Mouse (Mus musculus) CH12F3 (cell line): ENCODE measurements around the gene Pakap.

Source experiments
- in situ Hi-C: fragments of 300-500 bp; cut with MboI; formaldehyde crosslinking; loops from 2 replicates; pipeline ENCODE4 v1.14.3; 2020; ENCODE audit warnings: low sequenced_read_pairs

Pakap gene

DNA sequence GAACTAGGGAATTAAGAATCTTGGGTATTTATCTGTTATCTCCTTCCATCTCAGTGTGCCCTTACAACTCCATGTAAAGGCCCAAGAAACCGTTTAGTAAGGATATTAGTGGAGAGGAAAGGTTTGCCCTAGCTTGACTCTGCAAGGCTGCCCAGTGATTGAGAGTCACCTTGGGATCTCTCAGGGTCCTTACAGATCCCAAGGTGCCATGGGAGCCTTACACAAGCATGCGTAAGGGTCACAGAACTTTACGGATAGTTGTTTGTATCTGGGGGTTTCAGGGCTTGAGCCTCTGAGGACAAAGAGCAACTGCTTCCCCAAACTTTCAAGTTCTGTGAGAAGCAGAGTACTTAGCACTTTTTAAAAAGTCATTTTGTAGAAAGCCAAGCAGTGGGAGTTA, 6.2 kb downstream of the Pakap start:
- in situ Hi-C loops = no loop called here

DNA sequence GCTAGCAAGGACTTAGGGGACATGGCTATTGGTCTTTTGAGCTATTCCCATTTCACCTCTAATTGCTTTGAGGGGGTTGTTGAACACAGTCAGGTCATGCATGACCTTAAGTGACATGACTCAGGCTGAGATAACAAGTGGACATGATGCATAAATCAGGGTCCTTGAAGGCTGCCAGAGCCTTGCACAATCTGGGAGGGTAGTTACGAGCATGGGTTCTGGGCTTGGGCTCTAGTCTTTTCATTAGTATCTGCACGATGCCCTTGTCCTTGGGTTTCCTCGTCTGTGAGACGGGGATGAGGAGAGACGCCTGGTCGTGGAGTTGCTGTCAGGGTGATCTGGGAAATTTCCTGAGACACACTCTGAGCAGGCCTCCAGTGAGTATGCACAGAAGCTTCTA, 6.7 kb downstream of the Pakap start:
- in situ Hi-C loops = no loop called here

DNA sequence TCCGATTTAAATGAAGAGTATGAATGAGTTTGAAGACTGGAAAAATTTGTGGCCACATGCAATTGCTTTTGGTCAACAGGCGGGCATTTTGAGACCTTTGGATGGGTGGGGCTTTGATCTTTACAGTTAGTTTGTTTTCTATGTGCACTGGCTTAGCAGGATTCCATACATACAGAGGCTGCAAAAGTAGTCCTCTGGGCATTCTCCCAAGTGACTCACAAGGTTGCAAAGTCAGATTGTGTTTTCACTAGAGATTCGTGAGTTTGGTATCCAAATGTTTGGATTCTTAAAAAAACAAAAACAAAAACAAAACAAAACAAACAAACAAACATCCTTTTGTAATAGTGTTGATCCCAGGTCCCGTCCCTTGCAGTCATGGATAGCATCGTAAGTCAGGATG, 7.7 kb downstream of the Pakap start:
- in situ Hi-C loops = no loop called here

DNA sequence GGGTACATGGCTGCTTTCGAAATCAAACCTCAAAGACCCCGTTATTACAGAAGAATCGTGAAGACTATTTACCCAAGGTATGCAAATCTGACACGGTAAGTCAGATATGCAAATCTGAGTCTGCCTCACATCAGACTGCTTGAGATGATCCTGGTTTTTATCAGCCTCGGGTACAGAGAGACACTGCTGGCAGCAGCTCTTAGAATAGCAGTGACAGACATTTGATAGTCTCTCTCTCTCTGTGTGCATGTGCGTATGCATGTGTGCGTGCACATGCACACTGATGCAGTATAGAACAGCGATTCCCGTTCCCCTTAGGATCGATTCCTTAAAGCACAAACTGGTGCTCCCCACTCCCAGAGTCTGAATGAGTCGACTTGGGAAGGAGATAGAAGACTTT, 8.1 kb downstream of the Pakap start:
- in situ Hi-C loops = no loop called here

DNA sequence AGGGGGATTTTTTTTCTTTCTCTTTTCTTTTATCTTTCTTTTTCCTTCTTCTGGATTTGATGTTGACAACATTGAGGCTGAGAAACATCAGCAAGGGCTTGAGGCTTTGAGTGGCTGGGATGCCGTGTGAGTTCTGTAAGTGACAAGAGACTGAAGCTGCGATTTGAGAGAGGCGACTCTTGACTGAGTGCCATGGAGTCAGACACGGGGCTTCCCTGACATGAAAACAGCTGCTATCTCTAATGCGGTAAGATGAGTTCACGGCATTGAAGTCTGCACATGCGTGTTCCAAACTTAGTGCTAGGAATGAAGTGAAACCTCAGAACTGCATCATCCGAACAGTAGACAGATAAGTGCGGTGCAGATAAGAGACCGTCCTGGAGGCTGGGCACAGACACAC, 11.7 kb downstream of the Pakap start:
- in situ Hi-C loops = no loop called here

DNA sequence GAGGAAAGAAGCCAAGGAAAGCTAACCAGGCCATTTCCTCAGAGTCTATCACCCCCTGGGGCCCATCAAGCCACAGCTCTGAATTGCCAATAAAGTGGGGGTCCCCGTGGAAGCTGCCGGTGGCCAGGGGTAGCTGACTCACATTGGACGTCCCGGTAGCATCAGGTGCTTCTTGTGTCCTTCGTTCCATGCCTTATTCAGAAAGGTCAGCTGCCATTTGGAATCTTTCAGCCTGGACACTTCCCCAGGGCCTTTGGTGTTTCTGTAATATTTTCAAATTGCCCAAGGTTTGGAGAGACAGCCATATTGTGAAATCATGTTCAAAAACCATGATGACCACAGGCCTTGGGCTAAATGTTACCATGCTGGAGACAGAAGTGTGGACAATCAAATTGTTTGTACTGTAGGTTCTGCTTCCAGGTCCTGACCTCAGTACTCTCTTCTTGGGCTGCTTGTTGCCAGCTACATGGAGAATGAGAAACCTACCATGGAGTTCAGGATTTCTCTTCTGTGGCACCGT, 17.4 kb downstream of the Pakap start:
- in situ Hi-C loops = no loop called here

DNA sequence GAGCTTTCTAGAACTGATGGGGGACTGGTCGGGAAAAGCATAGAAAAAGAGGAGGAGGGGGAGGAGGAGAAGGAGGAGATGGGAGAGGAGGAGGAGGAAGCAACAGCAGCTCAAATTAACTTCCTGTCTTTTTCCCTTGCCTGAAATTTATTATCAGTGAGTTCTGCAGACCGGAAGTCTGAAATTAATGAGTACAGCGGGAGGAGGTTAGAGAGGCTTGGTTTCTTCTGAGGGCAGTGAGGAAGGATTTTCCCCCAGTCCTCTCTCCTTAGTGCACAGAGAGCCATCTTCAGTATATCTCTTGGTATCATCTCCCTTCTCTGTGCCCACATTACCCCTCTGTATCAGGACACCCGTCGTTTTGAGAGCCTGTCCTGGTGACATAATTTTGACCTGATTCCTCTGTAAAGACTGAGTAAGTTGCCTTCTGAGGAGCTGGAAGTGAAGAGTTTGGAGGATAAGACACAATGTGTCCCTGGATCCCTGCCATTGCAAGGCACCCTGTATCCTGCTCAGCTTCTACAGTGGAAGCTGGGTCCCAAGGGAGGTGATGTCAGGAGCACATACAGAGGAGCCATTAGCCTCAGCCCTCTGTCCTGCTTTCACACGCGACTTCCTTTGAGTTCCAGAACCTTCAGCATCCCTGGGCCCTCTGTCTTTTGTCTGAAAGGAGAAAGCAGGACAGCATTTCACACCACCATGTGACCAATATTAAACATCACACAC, 19.1 kb downstream of the Pakap start:
- in situ Hi-C loops = no loop called here

DNA sequence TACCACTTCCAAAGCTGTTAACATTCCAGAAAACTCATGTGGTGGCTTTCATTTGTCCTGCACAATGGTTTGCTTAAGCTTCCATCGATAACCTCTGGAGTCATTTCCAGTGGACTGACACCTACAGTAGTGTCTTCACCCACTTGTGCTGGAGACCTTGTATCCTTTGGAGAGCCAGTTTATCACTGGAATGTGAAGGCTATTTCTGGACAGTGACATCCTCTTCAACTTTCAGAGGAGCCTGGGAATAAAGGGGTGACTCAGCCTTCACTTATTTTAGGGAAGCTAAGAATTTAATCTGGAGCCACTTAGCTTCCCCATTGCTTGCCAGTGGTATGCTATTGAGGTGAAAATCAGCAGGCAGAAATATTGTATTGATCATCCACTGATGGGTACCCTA, 20.4 kb downstream of the Pakap start:
- in situ Hi-C loops = no loop called here

DNA sequence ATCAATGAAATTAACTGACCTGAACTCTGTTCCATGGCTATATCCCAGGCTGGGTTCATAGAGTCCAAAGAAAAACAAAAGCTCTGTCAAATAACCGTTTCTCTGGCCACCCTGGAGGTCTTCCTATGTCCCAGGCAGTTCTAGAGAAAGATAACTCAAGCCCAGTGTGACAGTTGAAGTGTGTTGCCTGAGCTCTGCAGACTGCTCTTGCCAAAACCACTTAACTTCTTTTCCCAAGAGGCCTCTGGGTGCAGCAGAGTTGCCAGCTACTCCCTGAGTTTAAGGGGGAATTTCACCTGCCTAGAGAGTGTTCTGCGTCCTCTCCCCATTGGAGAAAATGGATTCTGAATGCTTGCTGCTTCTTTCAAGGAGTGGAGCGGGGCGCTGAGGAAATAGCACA, 24.8 kb downstream of the Pakap start:
- in situ Hi-C loops = no loop called here

DNA sequence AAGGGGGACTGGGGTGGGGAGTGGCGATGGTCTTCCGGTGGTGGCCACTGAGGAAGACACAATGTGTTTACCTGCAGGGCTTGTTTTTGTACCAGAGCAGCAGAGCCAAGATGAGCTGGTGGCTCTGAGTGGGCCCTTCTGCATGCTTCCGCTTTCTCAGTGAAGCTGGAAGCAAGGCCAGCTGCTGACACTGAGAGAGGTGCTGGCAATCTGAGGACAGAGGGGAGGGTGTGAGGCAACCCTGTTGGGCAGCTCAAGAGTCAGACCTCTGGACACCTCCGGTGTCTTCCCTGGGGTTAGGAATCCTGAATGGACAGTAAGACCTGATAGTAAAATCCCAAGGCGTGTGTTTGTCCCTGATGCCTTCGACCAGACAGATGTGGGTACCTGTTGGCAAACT, 32.0 kb downstream of the Pakap start:
- in situ Hi-C loops = no loop called here

DNA sequence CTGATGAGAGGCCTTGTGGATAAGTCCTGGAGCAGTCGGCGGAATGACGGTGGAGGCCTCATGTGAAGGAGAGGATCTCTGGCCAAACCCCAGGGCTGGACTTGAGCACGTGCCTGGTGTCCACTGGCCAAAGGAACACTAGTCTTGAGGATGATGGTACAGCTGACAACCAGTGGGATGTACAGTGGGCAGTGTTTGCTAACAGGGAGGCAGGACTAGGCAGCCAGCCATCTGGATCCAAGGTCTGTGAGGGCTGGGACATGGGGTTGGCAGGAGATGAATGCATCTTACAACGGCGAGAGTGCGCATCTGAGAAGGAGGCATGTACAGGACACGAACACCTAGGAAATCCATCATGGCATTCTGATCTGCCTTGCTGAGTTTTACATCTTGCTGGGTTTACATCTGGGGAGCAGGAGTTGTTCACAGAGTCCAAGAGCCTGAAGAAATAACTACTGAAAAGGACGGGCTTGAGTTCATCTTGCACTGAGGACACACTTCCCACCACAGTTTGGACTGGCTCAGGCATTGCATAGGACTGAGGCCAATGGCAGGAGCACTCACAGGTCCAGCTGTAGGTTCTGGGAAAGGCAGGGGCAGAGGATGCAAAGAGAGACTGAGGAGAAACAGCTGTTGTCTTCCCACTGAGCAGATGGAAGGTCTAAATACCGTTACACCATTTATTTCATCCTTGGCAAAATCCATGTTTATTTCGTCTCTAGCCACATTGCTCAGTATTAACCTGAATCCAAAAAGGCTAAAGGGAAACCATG, 32.9 kb downstream of the Pakap start:
- in situ Hi-C loops = no loop called here

DNA sequence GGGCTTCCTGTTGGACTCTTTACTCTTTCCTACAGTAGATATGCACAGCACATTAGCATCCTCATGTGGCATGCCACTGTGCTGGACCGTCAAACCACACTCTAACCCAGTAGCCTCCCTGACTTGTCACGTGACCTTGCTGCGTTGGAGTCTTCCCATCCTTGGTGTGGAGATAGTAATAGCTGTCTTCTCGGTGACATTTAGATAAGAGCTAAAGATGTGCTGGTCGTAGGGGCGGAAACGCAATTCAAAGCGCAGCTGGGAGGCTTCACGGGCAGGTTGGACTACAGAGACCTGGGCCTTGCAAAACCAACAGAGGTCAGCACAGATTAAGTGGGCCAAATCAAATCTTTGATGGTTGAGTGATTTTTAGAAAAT, 33.5 kb downstream of the Pakap start:
- in situ Hi-C loops = no loop called here

DNA sequence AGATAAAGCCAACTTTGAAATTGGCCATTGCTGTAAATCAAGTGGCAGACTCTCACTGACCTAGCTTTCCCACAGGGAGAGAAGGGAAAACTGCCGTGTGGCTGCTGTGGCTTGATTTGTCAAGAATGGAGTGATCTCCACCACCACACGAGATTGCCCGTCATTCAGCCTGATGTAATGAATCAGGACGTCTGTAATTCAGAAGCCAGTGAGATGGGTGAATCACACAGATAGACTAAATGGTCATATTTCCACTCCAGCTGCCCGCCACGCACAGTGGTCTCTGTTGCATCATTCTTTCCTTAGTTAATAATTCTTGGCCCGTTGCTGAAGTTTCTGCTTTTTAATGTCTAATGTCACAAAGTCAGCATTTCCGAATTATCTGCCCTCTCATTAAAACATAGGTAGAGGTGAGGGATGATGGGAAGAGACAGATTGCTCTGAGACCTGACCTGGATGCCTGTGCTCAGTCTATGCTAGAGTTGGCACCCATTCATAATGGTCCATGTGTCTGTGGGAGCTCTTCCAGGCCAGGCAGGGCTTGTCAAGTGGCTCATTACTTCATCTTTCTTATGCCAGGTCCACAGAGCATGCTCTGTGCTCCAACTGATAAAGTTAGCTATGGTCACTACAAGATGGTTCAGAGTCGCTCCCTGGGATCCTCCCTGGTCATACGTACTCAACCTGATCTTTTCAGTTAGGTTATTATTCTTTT, 34.1 kb downstream of the Pakap start:
- in situ Hi-C loops = no loop called here

DNA sequence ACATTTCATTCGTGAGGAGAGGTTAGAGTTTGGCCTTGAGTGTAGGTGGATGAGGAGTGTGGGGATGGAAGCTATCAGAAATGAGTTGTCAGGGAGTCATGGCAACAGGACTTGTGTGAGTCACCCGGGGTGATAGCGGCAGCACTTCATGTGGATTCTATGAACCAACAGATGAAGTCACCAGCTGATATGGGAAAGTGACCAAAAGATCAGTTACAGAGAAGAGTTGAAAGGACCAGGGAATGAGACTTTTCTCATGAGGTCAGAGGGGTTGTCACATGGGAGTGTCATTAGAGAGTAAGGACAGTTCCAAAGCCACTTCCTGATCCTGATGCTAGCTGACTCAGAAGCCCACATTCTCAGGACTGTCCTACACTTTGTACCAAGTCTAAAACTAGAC, 38.3 kb downstream of the Pakap start:
- in situ Hi-C loops = no loop called here

DNA sequence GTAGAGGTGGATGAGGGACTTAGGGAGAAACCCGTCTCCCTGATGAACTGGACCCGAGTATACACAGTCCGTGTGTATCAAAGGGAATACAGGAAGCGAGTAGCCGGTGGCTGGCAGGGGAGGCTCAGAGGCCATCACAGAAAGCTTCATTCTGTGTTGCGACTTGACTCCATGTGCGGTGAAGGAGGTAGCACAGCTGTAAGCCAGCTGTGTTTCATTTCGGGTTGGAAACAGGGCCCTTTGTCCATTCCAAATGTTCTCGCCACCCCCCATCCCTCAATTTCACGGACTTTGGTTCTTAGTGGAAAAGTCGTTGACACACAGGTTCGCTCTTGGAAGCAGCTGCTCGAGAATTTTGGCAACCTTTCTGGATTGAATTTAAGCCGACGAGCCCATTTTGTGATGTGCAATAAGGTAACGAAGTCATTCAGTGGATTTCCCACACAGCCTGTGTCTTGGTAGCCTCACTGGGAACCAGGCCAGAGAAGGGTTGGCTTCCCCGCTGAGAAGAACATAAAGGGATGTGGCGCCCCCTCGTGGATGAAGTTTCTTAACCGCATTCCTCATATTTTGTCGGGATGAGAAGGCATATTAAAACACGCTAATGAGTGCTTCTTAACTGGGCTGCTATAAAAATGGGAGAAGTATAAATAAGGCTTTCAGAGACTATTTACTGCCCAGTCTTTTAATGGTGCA, 39.4 kb downstream of the Pakap start:
- in situ Hi-C loops = no loop called here

DNA sequence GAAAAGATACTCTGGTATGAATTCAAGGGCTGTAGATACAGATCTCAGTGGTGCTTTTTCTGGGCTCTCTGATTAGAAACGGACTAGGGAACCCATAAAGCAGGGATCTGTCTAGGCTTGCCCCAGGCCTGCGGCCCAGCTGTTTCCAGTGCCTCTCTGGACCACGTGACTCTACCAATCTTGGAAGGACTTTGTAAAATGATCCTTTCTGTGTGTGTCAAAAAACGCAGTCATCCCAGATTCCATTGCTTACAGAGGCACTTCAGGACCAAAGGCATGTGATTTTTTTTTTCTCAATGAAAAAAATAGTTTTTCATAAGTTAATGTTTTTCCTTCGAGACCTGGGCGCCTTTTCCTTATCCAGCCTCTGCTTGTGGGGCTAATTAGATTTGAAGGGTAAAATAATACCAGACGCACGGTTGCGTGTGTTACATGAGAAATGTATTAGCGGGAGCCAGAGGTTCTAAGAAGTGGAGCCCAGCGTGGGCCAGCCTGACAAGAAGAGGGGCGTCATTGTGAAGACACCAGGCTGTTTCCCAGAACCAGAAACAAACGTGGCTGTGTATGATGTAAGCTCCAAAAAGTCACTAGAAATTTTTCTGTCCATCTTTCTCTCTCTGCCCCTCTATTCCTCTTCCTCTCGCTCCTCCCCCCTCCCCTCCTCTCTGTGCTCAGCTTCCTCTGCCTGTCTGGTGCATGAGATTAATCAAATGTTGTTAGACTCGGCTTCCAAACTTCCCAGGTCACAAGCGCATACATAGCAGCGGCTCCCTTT, 43.5 kb downstream of the Pakap start:
- in situ Hi-C loops = no loop called here

DNA sequence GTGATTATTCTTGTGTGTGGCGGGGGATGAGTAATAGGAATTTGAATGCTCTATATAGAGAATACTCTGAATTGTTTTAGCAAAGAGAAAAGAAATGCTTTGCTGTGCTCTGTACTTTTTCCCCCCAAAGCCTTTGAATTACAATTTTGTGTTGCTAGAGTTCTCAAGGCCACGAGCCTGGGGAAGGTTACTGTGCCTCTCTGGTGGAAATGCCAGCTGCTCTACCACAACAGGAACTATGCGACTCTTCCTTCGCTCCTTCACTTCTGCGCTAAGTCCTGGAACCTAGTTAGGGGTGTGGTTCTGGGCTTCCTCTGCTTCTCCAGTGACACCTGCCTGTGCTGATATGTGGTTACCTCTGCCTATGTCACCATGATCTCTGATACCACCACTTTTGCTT, 44.7 kb downstream of the Pakap start:
- in situ Hi-C loops = no loop called here

DNA sequence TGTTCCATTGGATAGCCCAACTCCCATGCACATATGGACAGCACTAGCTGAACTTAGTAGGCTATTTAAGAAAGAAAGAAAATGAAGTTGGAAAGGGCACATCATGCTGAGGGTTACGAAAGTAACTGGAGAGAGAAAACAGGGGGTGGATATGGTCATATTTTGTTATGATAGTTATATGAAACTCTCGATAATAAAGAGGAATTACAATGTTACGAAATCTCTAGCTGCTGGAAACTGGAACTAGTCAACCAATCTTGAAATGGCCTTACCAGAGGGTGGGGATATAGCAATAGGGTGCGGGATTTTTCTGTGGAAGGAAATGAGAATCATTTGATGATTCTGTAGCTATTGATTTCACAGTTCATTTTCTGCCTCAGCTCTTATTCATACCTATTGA, 46.7 kb downstream of the Pakap start:
- in situ Hi-C loops = no loop called here

DNA sequence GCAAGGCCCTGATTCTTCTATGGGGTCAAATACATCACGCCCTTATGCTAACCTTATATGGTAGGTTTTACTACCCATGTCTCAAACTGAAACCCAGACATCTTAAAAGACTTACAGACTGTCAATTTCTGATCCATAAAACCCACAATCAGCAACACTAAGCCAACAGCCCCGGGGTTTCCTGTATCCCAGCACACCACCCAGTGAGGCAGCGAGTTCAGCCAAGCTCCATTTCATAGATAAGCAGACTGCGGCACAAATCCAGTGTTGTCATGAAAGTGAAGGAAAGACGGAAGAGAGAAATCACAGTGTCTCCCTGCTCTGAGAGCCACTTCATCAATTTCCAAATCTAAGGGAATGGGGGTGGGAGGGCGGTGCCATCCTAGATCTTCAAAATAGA, 50.8 kb downstream of the Pakap start:
- in situ Hi-C loops = no loop called here

DNA sequence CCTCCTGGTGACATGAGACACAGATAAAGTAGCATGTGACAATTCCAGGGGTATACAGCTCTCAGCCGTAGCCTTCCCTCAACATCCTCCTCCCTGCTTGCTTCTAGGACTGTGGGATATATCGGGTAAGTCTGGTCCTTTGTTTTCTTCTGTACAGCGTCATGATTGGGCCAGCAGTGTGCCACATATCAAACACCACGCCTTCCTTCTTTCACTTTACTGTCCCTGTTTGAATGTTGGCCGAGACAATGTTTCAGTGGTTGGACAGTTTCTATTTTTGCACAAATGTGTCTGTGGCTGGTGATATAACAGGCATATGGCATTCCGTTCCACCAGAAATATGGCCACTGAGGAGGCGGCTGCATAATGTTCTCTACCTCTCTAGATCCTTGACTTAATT, 54.8 kb downstream of the Pakap start:
- in situ Hi-C loops = no loop called here

DNA sequence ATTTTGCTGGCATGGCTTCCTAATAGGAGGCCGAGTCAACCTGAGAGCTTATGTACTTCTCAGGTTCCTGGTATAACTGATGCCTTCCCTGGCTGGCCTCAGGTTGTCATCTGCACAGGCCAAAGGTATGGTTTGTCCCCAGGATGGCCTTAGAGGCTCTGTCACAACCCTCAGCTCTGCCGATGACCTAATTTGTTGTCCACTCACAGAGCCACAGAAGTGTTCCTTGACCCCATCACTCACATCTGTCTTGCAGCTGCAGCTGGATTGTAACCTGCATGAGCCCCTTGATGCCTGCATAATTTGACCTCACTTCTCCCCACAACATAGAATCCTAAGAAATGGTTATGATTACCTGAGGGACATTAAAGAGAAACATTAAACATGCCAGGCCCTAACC, 56.8 kb downstream of the Pakap start:
- in situ Hi-C loops = no loop called here
